Mouse (Mus musculus): ENCODE data around the gene Wdr83.

Wdr83 gene

GRCm38 (mm10) chr8:85035728-85036310 lies 45.3 kb downstream of the Wdr83 start:
- DNase-seq (ENCODE audit: low read depth, low spot score), result peak; percentile 19

- DNase-seq (ENCODE audit: low read depth, low spot score), result peak; percentile 22
Measured at GRCm38 (mm10) chr8:85035165-85035727, 45.9 kb downstream of the Wdr83 start.

GRCm38 (mm10) chr8:85034764-85035163 lies 46.3 kb downstream of the Wdr83 start:
- peak; percentile 54 for DNase-seq (ENCODE audit: low read depth, low spot score)

- DNase-seq (ENCODE audit: low read depth, low spot score), result no peak
Measured at GRCm38 (mm10) chr8:85033867-85034266, 47.2 kb downstream of the Wdr83 start.

GRCm38 (mm10) chr8:85032622-85033311 lies 48.3 kb downstream of the Wdr83 start:
- no peak for DNase-seq (ENCODE audit: low read depth, low spot score)

GRCm38 (mm10) chr8:85029271-85029670 lies 51.8 kb downstream of the Wdr83 start:
- no peak for DNase-seq (ENCODE audit: low read depth, low spot score)

GRCm38 (mm10) chr8:85027922-85028321 lies 53.2 kb downstream of the Wdr83 start:
- no peak for DNase-seq (ENCODE audit: low read depth, low spot score)

GRCm38 (mm10) chr8:85027516-85027855 lies 53.6 kb downstream of the Wdr83 start:
- DNase-seq (ENCODE audit: low read depth, low spot score), result peak; percentile 32

- peak; percentile 99 for DNase-seq (ENCODE audit: low read depth, low spot score)
Measured at GRCm38 (mm10) chr8:85026670-85027515, 54.2 kb downstream of the Wdr83 start, which contains the start of gene Trir. Trir (plus strand) TSS chr8:85026823.

- peak; percentile 87 for DNase-seq (ENCODE audit: low read depth, low spot score)
Measured at GRCm38 (mm10) chr8:85025098-85025932, 55.8 kb downstream of the Wdr83 start, which contains the start of gene Asna1. Asna1 (minus strand) TSS chr8:85025281.
